Mouse (Mus musculus): ENCODE results near the gene Pdk1. TPM values are rescaled to one million over a fixed set of nuclear protein-coding genes. Genes with fewer than 3 reads are reported as not detected.
"Not testable (repeated sequence)": the region's sequence is repeated elsewhere in the genome, so short reads cannot be mapped to it uniquely, and the experiment has no call there.

Pdk1 gene
- total RNA-seq, 1 experiment from 2014 or later, result 44.4 TPM

DNA sequence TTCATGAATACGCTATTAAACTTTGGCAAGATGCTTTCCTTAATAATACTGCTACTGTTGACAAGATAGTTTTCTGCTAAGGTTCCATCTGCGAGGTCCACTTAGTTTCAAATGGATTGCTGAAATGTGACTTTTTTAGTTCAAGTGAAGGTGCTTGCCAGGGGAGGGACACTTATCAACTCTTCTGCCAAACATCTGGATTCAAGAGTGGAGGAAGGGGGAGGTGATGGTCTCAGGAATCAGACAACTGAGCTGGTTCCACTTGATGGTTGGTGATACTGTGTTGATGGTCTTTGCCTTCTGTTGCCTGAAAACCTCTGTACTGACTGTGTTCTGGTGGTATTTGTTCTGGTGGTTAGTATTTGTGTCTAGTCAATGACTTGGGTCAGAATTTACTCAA is 1.4 kb downstream of the Pdk1 start:
- no peak for DNase-seq

DNA sequence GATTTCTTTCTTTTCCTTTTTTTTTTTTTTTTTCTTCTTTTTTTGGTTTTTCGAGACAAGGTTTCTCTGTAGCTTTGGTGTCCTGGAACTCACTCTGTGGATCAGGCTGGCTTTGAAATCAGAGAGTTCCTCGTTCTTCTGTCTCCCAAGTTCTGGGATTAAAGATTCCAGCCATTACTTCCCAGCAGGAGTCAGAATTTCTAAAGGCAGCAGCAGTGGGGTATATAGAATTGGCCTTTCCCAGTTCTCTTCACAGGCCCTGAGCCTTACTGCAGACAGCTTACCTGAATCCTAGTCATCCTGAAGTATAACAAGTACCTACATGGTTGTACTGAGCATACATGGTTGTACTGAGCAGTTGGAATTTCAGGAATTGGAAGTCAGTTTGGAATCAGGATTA is 1.8 kb downstream of the Pdk1 start:
- DNase-seq, result no peak

DNA sequence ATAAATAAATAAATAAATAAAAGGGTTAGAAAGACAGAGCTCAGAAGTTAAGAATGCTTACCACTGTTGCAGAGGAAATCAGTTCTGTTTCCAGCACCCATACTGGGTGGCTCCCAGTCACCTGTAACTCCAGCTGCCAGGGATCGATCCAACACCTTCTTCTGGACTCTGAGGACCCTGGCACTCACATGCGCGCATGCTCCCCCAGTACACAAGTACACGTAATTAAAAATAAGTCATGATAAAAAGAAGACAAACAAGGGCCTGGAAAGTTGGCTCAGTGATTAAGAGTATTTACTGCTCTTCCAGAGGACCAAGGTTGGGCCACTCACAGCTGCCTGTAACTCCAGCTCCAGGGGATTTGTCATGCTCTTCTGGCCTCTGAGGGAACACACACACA is 4.8 kb downstream of the Pdk1 start:
- DNase-seq, result no peak

DNA sequence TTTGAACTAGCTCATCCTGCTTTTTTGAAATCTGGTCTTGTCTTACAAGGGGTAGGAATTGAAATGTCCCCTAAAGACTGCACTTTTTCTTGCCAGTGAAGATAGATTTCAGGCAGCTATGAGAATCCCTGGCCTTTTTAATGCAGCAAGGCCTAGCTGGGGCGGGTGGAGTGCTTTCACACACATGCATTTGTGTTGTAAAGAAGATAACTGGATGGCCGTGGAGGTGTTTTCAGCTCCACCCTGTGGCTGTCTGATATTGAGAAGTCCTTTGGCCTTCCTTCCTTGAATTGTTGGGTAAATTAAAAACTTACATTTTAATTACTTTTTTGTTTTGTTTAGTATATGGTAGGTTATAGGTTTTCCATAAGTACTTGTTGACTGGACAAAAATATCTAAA is 5.4 kb downstream of the Pdk1 start:
- no peak for DNase-seq

DNA sequence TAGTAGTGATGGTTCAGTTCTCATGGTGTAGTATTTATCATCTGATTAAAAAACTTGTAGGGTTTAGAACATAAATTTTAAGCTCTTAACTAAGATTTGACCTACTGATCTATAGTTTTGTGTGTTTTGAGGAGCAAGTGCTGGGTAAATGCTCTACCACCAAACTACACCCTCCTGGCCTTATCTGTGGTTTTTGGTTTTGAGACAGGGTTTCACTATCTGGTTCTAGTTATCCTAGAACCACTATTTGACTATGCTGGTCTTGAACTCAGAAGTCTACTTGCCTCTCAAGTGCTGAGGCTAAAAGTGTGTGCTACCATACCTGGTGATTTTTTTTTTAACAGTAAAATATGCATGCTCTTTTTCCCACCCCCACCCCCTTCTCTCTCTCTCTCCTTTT is 5.9 kb downstream of the Pdk1 start:
- no peak for DNase-seq

DNA sequence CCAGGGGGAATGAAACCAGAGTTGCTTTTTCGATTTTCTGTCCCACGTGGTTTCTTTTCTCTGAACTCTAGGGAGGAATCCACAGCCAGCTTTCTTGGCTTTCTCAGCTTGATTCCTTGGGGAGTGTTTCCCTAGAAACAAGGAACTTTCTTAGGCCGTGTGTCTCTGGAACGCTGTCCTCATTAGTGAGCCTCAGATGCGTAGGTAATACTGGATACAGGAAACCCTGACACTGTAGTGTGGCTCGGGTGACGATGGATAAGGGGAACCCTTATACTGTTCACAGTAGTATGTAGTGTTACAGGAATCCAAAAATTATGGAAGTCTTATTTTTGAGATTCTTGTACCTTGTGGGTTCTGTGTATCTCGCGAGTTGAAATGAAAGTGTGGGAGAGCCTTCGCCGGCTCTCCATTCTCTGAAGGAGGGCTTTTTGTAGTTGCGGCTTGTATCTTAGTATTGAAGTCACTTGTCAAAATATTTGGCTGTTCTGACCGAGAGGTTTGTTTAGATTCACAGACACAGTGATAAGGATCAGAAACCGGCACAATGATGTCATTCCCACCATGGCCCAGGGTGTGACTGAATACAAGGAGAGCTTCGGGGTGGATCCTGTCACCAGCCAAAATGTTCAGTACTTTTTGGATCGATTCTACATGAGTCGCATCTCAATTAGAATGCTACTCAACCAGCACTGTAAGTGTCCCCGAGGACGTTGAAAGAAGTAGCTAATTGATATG is 10.1 kb downstream of the Pdk1 start:
- no peak for DNase-seq

DNA sequence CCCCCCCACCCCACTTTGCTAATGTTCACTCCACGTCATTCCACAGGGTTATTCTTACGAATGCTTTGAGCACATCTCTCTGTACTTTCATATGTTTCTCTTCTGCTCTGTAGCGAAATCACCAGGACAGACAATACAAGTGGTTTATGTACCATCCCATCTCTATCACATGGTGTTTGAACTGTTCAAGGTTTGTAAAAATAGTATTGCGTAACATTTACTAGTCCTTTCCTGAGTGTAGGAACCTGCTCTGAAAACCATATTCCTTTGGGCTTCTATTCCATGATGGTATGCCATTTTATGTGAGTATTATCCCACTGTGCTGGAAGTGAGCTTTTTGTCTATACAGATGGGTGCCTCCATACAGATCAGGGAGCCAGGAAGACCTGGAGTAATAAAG is 14.2 kb downstream of the Pdk1 start:
- DNase-seq, result no peak

DNA sequence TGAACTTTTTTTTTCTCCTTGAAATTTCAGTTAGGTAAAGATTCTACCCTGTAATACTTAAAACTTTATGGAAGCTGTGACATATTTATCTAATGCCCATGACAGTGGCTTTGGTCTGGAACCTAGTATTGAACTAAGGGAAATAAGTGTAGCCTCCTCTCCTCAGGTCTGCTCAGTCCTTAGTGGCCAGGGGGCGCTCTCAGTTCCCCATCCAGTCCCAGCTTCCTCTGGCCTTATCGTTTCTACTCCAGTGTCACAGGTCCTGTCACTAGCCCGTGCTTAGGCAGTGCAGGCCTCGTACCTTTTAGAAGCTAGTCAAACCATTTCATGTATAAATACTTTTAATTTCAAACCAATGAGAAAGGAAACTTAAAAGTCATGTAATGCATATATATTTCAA is 15.4 kb downstream of the Pdk1 start:
- DNase-seq, result no peak

DNA sequence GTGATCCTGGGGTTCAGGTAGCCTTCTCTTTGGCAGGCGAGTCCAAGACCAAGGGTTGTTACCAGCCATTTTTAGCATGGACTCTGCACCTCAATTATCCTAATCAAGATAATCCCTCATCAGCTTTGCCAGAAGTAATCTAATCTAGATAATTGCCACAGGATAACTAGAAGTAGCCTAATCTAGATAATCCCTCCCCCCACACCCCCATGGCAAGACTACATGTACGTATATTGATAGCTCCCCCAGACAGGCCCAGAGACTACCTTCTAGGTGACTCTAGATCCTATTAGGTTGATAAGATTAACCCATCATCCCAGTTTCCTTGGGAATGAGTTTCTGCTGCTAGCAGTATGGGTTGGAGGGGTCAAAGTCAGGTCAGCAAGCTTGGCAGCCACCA is 18.5 kb downstream of the Pdk1 start:
- no peak for DNase-seq

DNA sequence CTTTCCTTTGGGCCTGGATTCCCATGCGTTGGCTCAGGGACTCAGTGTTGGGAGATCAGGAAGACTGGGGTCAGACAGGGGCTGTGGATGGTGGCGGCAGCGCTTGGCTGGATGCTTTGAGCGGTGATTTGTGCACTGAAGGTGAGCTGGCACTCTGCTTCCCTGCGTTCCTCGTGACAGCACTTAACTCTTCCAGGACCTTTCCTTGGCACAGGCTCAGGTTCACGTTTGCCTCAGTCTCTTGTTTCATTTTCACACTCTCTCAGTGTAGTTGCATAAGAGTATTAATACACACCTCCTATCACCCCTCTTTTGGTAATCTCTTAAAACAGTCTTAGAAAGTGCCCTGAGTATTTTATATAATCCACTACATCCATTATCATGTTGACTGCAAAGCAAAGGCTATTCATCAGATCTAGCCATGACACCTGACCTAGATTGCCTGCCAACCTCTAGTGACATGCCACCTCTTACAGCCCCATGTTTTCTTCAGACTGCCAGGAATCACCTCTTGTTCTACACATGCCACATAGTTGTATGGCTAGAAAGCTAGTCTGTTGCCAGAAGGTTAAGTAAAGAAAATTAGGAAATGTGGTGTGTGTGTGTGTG is 19.8 kb downstream of the Pdk1 start:
- DNase-seq, result no peak

DNA sequence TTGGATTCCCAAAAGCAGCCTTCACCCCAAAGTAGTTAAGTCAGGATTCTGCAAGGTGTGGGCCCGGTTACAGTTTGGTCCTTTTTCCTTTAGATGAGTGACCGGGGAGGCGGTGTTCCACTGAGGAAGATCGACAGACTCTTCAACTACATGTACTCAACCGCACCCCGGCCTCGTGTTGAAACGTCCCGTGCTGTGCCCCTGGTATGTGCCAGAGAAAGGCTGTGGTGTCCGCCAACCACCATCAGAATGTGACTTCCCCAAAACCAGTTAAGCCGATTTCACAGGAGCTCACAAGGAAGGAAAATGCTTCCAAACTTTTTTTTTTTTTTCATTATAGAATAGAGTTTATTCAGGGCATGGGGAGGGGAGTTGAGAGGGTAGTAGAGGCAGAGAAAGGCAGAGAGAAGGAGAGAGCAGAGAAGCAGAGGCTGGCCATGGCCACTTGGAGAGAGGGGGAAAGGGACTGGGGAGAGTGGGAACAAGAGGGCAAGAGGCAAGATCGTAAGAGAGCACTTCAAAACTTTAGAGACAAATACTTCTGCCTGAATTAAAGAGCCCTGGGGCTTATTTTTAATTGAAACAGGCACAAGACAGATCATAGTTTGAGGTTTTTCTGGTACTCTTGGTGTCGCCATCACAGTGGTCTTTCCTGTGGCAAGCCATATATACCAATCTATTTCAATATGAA is 22.7 kb downstream of the Pdk1 start:
- DNase-seq, result no peak

DNA sequence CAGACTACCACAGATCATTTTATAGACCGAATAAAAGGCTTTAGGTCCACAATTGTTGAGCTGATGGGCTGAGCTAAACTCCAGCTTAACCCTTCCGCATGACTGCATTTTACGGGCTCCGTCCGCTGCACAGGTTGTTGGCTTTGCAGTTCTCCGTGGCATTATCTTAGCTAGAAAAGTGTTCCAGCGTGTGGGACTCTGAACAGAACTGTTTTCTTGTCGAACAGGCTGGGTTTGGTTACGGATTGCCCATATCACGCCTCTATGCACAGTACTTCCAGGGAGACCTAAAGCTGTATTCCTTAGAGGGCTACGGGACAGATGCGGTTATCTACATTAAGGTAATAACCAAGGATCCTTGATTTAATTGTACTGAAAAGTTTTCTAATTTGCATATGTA is 24.4 kb downstream of the Pdk1 start:
- no peak for DNase-seq

DNA sequence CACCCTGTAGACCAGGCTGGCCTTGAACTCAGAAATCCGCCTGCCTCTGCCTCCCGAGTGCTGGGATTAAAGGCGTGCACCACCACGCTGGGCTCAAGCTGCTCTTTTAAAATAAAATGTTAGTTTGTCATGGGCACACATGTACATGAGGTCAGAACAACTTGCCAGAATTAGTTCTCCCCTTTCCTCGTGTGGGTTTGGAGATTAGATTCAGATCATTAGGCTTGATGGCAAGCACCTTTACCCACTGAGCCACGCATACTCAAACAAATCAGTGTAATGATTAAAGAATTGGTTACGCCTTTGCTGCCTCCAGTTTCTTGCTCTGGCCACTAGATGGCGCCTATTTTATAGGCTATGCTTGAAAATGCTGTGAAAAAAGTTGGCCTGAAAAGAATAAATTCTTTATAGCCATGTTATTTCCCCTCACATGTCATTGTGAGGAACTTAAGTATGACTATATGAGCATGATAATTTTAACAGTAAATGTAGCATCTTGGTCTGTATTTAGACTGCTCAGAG is 25.4 kb downstream of the Pdk1 start:
- DNase-seq, result peak; percentile 18

DNA sequence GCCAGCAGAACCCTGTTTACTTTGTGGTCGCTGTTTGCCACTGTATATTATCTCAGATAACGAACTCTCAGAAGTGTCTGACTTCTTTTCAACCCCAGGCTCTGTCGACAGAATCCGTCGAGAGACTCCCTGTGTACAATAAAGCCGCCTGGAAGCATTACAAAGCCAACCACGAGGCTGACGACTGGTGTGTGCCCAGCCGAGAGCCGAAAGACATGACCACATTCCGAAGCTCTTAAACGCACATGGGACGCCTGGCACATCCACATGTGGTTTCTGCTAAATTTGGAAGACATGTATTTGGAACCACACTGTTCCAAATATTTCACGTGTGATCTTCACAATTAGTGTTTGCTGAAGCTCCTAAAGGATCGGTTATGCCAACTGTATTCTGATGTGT is 26.9 kb downstream of the Pdk1 start:
- no peak for DNase-seq

DNA sequence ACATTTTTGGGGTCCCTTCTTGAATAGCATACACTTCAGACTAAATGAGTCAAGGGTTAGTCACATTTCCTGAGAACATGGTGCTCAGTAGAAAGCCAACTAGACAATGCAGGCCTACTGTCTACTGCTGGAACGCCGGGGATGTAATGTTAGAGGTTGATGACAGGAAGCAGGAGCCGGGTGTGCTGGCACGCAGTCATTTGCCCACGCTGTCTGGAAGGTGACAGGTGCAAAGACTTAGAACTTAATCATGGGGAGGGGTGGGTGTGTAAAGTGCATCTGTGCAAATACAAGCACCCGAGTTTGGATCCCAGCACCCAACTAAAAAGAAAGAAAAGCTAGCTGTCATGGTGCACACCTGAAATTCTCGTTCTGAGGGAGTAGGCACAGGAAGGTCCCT is 32.1 kb downstream of the Pdk1 start:
- DNase-seq, result no peak

DNA sequence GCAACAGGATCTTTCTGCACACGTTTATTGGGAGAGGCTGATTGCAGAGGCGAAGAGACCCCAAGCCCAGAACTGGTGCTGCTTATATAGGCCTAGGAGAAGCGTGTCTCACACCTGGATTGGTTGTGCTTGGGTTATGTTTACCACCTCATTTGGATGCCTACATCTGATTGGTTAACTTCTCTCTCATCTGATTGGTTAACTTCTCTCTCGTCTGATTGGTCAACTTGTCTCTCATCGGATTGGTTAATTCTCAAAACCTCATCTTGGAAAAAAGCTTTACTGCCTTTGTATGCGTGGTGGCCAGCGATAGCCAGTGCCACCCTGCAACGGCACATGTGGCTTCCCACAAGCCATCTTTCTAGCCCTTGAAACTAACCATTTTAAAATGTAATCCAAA is 33.3 kb downstream of the Pdk1 start:
- not testable (repeated sequence) for DNase-seq

DNA sequence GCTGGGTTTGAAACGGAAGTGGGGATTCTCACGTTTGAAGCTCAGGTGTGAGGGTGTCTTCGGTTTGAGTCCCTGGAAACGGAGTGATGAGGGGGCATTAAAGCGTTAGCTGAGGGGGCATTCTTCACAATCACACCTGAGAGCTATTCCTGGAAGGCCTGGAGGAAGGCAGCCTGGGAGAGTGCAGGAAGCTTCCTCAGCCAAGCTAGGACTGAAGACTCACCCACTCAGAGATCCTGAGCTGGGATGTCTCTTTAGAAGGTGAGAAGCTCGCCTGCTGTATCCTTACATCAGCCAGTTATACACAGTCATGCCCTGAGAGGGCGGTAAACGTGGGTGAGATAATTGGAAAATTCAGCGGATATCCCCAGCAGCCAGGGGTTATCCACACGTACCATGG is 40.9 kb downstream of the Pdk1 start:
- no peak for DNase-seq

DNA sequence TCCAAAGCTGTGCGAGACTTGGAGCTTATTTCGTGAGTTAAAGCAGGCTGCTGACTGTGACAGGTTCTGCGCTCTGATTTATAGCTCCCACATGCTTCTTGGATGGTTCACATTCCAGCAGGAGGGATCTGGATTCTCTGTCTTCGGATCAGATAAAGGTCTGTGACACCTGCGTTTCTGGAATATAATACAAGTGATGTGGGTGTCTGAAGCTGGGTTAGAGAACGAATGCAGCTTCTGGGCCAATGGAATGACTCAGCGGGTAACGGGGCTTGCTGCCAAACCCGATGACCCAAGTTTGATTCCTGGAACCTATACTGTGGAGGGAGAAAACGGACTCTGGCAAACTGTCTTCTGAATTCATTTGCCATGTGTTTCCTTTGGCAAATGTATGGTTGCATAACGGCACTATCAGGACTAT is 46.2 kb downstream of the Pdk1 start:
- peak; percentile 44 for DNase-seq

DNA sequence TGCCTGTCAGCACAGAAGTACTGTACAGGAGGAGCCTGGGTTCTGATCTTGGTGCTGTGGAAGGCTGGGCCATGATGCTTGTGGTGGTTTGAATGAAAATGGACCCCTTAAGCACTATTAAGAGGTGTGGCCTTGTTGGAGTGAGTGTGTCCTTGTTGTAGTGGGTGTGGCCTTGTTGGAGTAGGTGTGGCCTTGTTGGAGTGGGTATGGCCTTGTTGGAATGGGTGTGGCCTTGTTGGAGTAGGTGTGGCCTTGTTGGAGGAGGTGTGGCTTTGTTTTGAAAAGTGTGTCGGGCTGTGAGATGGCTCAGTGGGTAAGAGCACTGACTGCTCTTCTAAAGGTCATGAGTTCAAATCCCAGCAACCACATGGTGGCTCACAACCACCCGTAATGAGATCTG is 51.9 kb downstream of the Pdk1 start:
- DNase-seq, result not testable (repeated sequence)

DNA sequence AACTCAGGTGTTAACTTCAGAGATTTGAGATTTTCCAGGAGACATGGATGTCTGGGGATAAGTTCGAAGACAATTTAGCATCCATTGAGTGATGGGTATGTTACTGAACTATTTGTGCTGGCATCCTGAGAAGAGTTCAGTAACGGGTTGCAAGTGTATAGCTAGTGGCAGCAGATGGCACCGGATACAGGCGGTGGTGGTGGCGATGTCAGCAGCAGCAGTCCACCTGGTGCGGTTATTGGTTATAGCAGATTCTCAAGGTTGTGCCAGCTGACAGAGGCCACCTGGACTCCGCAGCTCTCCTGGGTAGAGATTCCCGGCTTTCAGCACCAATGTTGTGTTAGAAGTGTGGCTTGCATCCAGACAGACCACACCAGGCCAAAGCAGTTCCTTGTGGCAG is 61.0 kb downstream of the Pdk1 start:
- no peak for DNase-seq

DNA sequence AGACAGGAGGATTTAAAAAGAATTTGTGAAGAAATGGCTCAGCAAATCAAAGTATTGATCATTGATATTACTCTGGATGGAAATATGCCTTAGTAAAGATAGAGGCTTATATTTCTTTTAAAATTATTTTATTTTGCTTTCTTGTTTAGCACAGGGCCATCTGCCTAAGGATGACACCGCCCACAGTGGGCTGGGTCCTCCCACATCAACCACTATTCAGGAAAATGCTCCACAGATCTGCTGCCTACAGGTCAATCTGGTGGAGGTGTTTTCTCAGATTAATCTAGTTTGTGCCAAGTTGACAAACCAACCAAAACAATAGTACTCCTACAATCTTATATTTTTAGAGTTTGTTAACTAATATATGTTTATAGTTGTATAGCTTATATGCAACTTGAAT is 63.7 kb downstream of the Pdk1 start:
- no peak for DNase-seq

DNA sequence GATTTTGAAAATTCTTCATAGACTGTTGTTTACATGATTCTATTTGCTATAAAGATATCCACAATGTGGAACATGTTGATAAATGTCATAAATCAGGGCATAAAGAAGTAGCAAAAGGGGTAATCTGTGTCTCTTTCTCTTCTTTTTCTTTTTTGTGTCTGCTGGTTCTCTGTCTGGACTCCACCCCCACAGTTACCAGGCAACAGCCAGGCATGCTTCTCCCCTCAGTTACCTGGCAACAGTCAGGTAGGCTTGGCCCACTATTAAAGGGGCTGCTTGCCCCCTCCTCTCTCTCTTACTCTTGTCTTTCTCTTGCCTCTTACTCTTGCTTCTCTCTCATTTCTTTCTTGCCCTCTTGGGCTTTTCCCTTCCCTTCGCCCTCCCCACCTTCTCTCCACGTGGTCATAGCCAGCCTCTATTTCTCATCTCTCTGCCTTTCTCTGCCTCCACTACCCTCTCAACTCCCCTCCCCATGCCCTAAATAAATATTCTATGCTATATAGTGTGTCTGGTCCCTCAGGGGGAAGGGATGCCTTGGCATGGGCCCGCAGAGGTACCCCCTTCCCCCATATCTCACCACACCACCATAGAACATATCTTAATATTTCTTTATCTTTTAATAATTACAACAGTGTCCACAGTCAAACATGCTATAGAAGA is 64.8 kb downstream of the Pdk1 start:
- no peak for DNase-seq

All from adrenal gland, postnatal 25 days (tissue).